Mouse (Mus musculus): Measurements from ENCODE around the gene Dusp27. TPM values are rescaled to one million over a fixed set of nuclear protein-coding genes. Genes with fewer than 3 reads are reported as not detected.
A peak's percentile ranks its signal among the peaks of the same experiment; 100 is the strongest.

Gene Dusp27
- total RNA-seq, 1 experiment, result 60.2 TPM

GRCm38 (mm10) chr1:166132367-166132766 is 4.6 kb upstream of the Dusp27 start:
- Histone ChIP-seq H3K9me3 (ENCODE audit: control insufficient read depth, insufficient read depth, low read depth, low read length) (no peaks in the 10 kb centered on the region), H3K4me3 (ENCODE audit: insufficient read depth in 1 of 2, low read depth in 1 of 2, low read length in 2 of 2, poor library complexity in 1 of 2, severe bottlenecking in 1 of 2) (no peak overlapping the region), H3K27ac (ENCODE audit: insufficient read depth, low read depth, low read length, poor library complexity, severe bottlenecking) (peak overlapping the region; percentile 32; the same call in 1 of the 2 replicates), H3K9ac (ENCODE audit: insufficient read depth, low read depth, low read length, poor library complexity, severe bottlenecking) (peak overlapping the region; percentile 41; the same call in 1 of the 2 replicates), H3K4me1 (ENCODE audit: control insufficient read depth in 2 of 2, insufficient read depth in 2 of 2, low read length in 2 of 2, poor library complexity in 1 of 2) (peaks cover 4 to 19% of the 10 kb centered on the region in 2 experiments; a peak in 3 of 4 replicates), H3K36me3 (ENCODE audit: control insufficient read depth, insufficient read depth, low read length, poor library complexity, severe bottlenecking) (no peaks in the 10 kb centered on the region)
- in situ Hi-C loops (cut with MboI; ENCODE audit: low sequenced_read_pairs in 2 of 2, unreplicated experiment in 2 of 2), result no loop called here
- TF ChIP-seq ZC3H11A (IDR thresholded peaks at IDR 0.05; ENCODE audit: borderline replicate concordance, low read depth, low read length) (no peak), CHD2 (IDR thresholded peaks at IDR 0.05; ENCODE audit: low read depth, low read length) (no peak), MAFK (IDR thresholded peaks at IDR 0.05; ENCODE audit: insufficient read depth, low read depth, low read length) (no peak)
- DNase-seq (ENCODE audit: low read depth, low spot score), result no peak

GRCm38 (mm10) chr1:166130224-166130860 is 2.6 kb upstream of the Dusp27 start, which contains the start of gene Gpa33:
TSS of gene Gpa33 (plus strand) at chr1:166130238.
- DNase-seq (ENCODE audit: low read depth, low spot score), result no peak
- Histone ChIP-seq H3K4me1 (ENCODE audit: control insufficient read depth in 2 of 2, insufficient read depth in 2 of 2, low read length in 2 of 2, poor library complexity in 1 of 2) (peaks cover 4 to 17% of the 10 kb centered on the region in 2 experiments), H3K9ac (ENCODE audit: insufficient read depth, low read depth, low read length, poor library complexity, severe bottlenecking) (peak within 1 kb of the TSS; percentile 72), H3K4me3 (ENCODE audit: insufficient read depth in 1 of 2, low read depth in 1 of 2, low read length in 2 of 2, poor library complexity in 1 of 2, severe bottlenecking in 1 of 2) (peak within 1 kb of the TSS; percentile 37 to 67), H3K27ac (ENCODE audit: insufficient read depth, low read depth, low read length, poor library complexity, severe bottlenecking) (peak within 1 kb of the TSS; percentile 45), H3K36me3 (ENCODE audit: control insufficient read depth, insufficient read depth, low read length, poor library complexity, severe bottlenecking) (no peaks in the 10 kb centered on the region; the same call in 1 of the 2 replicates), H3K9me3 (ENCODE audit: control insufficient read depth, insufficient read depth, low read depth, low read length) (no peaks in the 10 kb centered on the region)
- in situ Hi-C loops (cut with MboI; ENCODE audit: low sequenced_read_pairs in 2 of 2, unreplicated experiment in 2 of 2), result no loop called here
- TF ChIP-seq MAFK (IDR thresholded peaks at IDR 0.05; ENCODE audit: insufficient read depth, low read depth, low read length) (no peak), ZNF384 (IDR thresholded peaks at IDR 0.05; ENCODE audit: low read depth, low read length) (no peak), ZC3H11A (IDR thresholded peaks at IDR 0.05; ENCODE audit: borderline replicate concordance, low read depth, low read length) (no peak), CHD2 (IDR thresholded peaks at IDR 0.05; ENCODE audit: low read depth, low read length) (no peak), HCFC1 (IDR thresholded peaks at IDR 0.05; ENCODE audit: borderline replicate concordance, insufficient read depth, low read length) (no peak)

GRCm38 (mm10) chr1:166128551-166128950 is 829 bp upstream of the Dusp27 start:
- Histone ChIP-seq H3K27ac (ENCODE audit: insufficient read depth, low read depth, low read length, poor library complexity, severe bottlenecking) (no peak overlapping the region; the same call in 1 of the 2 replicates), H3K9ac (ENCODE audit: insufficient read depth, low read depth, low read length, poor library complexity, severe bottlenecking) (no peak overlapping the region), H3K9me3 (ENCODE audit: control insufficient read depth, insufficient read depth, low read depth, low read length) (no peaks in the 10 kb centered on the region), H3K36me3 (ENCODE audit: control insufficient read depth, insufficient read depth, low read length, poor library complexity, severe bottlenecking) (no peaks in the 10 kb centered on the region; the same call in 1 of the 2 replicates), H3K4me3 (ENCODE audit: insufficient read depth in 1 of 2, low read depth in 1 of 2, low read length in 2 of 2, poor library complexity in 1 of 2, severe bottlenecking in 1 of 2) (no peak overlapping the region), H3K4me1 (ENCODE audit: control insufficient read depth in 2 of 2, insufficient read depth in 2 of 2, low read length in 2 of 2, poor library complexity in 1 of 2) (peaks cover 13 to 17% of the 10 kb centered on the region in 2 experiments)
- in situ Hi-C loops (cut with MboI; ENCODE audit: low sequenced_read_pairs in 2 of 2, unreplicated experiment in 2 of 2), result no loop called here
- TF ChIP-seq CHD2 (IDR thresholded peaks at IDR 0.05; ENCODE audit: low read depth, low read length) (no peak), MAFK (IDR thresholded peaks at IDR 0.05; ENCODE audit: insufficient read depth, low read depth, low read length) (no peak)
- no peak for DNase-seq (ENCODE audit: low read depth, low spot score)

- peak overlapping the region; percentile 99 for H3K27ac ChIP-seq (ENCODE audit: insufficient read depth, low read depth, low read length, poor library complexity, severe bottlenecking)
These were observed 927 bp downstream of the Dusp27 start for GRCm38 (mm10) chr1:166126795-166127194.

More at GRCm38 (mm10) chr1:166126795-166127194, 927 bp downstream of the Dusp27 start:
- Histone ChIP-seq H3K9me3 (ENCODE audit: control insufficient read depth, insufficient read depth, low read depth, low read length) (no peaks in the 10 kb centered on the region), H3K4me3 (ENCODE audit: insufficient read depth in 1 of 2, low read depth in 1 of 2, low read length in 2 of 2, poor library complexity in 1 of 2, severe bottlenecking in 1 of 2) (peak overlapping the region; percentile 53 to 76), H3K9ac (ENCODE audit: insufficient read depth, low read depth, low read length, poor library complexity, severe bottlenecking) (peak overlapping the region; percentile 87), H3K36me3 (ENCODE audit: control insufficient read depth, insufficient read depth, low read length, poor library complexity, severe bottlenecking) (no peaks in the 10 kb centered on the region; the same call in 1 of the 2 replicates), H3K4me1 (ENCODE audit: control insufficient read depth in 2 of 2, insufficient read depth in 2 of 2, low read length in 2 of 2, poor library complexity in 1 of 2) (peaks cover 11 to 16% of the 10 kb centered on the region in 2 experiments; a peak in 3 of 4 replicates)
- TF ChIP-seq ZC3H11A (IDR thresholded peaks at IDR 0.05; ENCODE audit: borderline replicate concordance, low read depth, low read length) (no peak), HCFC1 (IDR thresholded peaks at IDR 0.05; ENCODE audit: borderline replicate concordance, insufficient read depth, low read length) (no peak), ZNF384 (IDR thresholded peaks at IDR 0.05; ENCODE audit: low read depth, low read length) (no peak), CHD2 (IDR thresholded peaks at IDR 0.05; ENCODE audit: low read depth, low read length) (no peak), MAFK (IDR thresholded peaks at IDR 0.05; ENCODE audit: insufficient read depth, low read depth, low read length) (no peak)
- in situ Hi-C loops (cut with MboI; ENCODE audit: low sequenced_read_pairs in 2 of 2, unreplicated experiment in 2 of 2), result no loop called here
- DNase-seq (ENCODE audit: low read depth, low spot score), result peak; percentile 54
